Mouse (Mus musculus) heart, postnatal 0 days (tissue): ENCODE measurements around the gene Pla2g4d.
"Not testable (repeated sequence)": the region's sequence is repeated elsewhere in the genome, so short reads cannot be mapped to it uniquely, and the experiment has no call there.

Experiments
- CTCF ChIP-seq: IDR thresholded peaks from 2 replicates; pipeline ENCODE4 v1.5.1; 2016; ENCODE audit warnings: antibody characterized with exemption, control low read depth, low read depth
- EP300 ChIP-seq: IDR thresholded peaks from 2 replicates; pipeline ENCODE4 v1.6.1; 2016; ENCODE audit warnings: antibody characterized with exemption, low read depth

DNA sequence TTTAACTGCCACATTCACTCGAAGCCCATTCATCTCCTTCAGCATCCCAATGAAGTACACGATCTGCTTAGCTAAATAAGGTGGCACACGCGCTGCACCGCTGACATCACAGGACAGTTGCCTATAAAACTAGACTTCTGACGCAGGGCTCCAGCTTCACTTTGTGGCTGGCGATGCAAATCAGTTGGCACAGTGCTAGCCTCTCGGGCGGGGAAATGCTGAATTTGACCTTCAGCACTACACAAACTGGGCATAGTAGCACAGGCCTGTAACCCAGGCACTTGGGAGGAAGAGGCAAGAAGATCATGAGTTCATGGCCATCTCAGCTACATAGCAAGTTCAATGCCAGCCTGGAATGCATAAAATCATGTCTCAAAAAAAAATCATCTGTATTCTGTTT is 50.3 kb downstream of the Pla2g4d start:
- not testable (repeated sequence) for TF ChIP-seq EP300, CTCF
